Mouse (Mus musculus): Measurements from ENCODE around the gene Tbx10.
A peak's percentile ranks its signal among the peaks of the same experiment; 100 is the strongest.
"Not testable (repeated sequence)": the region's sequence is repeated elsewhere in the genome, so short reads cannot be mapped to it uniquely, and the experiment has no call there.

The Tbx10 gene

DNA sequence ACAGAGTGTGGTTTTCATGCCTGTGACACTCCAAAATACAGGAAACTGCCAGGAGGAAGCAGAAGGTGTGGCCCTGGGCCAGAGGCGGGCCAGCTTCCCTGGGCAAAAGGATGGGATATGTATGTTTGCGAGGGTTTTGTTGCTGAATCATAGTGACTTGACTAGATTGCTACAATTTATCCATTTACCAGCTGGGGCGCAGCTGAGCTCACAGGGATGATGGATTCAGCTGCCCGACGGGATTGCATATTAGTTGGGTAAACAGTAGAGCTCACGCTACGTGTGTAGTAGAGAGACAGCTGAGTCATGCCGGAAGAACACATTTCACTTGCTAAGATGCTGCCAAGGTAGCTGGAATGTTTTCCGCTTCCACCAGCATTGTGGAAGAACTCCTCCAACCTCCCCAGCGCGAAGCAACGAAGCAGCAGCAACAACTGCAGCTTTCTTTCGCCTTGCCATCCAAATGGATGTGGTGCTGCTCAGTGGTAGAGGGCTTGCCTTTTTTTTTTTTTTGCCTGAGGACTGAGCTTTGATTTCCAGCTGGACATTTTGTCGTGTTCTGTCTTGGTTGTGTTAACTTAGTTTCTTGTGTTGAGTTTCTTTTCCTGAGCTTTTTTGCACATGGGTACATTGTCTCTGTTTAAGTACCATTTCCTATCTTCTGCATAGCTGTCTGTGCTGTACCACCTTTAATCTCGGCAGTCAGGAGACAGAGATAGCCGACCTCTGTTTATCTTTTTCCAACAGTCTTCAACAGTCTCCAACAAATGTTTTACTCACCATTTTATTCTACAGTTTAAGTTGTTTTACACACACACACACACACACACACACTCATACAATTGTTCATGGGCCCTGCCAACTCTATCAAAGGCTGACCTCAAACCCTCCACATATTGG is 53.7 kb downstream of the Tbx10 start, which contains the start of gene Gstp2:
Gene Gstp2, minus strand, starts transcription at position 58 of the 900 bp plus-strand sequence.
- DNase-seq: peak; percentile 86

GRCm38 (mm10) chr19:4046866-4047254 is 54.3 kb downstream of the Tbx10 start:
- DNase-seq: peak; percentile 38

- DNase-seq: peak; percentile 82
Measured at GRCm38 (mm10) chr19:4047859-4048258, 55.3 kb downstream of the Tbx10 start.

GRCm38 (mm10) chr19:4049069-4049468 is 56.5 kb downstream of the Tbx10 start:
- DNase-seq: not testable (repeated sequence)

Data from cerebellum, adult 9-11 months (tissue).